Mouse (Mus musculus) testis, adult 2 months (tissue): ENCODE results near the gene Atg16l2.

Experiments
- CTCF ChIP-seq: fragments of 200-500 bp; IDR thresholded peaks from 2 replicates; pipeline ENCODE4 v1.5.1; 2012; ENCODE audit warnings: low read depth, mild to moderate bottlenecking, inconsistent platforms, low read length, moderate library complexity; ENCODE audit not compliant: control insufficient read depth, insufficient read depth, insufficient replicate concordance
- POLR2A ChIP-seq: fragments of 200-500 bp; IDR thresholded peaks from 2 replicates; pipeline ENCODE4 v1.6.1; 2012; ENCODE audit warnings: low read depth, mild to moderate bottlenecking, inconsistent platforms, low read length, moderate library complexity; ENCODE audit not compliant: control insufficient read depth

GRCm38 (mm10) chr7:101213515-101214263 is 88.4 kb downstream of the Atg16l2 start:
- TF ChIP-seq POLR2A (no peak), CTCF (no peak)
